Mouse (Mus musculus) embryonic facial prominence, embryonic 15.5 days (tissue): Measurements from ENCODE around the gene F2rl3. TPM values are rescaled to one million over a fixed set of nuclear protein-coding genes. Genes with fewer than 3 reads are reported as not detected.

Experiments
- ATAC-seq: fragments of 200-750 bp; cut with Nextera tagmentation; 2 replicates; pipeline ENCODE4 v1.8.0; 2017; ENCODE audit warnings: low read depth, moderate TSS enrichment; ENCODE audit not compliant: insufficient number of reproducible peaks, low FRiP score, low TSS enrichment
- H3K27ac ChIP-seq: fragments of 300-500 bp; sonication (generic); replicated peaks from 2 replicates; pipeline ENCODE4 v1.5.1; 2015; ENCODE audit warnings: mild to moderate bottlenecking, inconsistent platforms
- H3K27me3 ChIP-seq: fragments of 300-500 bp; sonication (generic); 2 replicates; pipeline ENCODE4 v1.6.1; 2015; ENCODE audit warnings: inconsistent platforms
- H3K36me3 ChIP-seq: fragments of 300-500 bp; sonication (generic); 2 replicates; pipeline ENCODE4 v1.6.1; 2015; ENCODE audit warnings: mild to moderate bottlenecking, inconsistent platforms
- H3K4me1 ChIP-seq: fragments of 300-500 bp; sonication (generic); 2 replicates; pipeline ENCODE4 v1.6.1; 2015; ENCODE audit warnings: inconsistent platforms
- H3K4me2 ChIP-seq: fragments of 300-500 bp; sonication (generic); replicated peaks from 2 replicates; pipeline ENCODE4 v1.6.1; 2015; ENCODE audit warnings: mild to moderate bottlenecking, inconsistent platforms
- H3K4me3 ChIP-seq: fragments of 300-500 bp; sonication (generic); replicated peaks from 2 replicates; pipeline ENCODE4 v1.5.1; 2015; ENCODE audit warnings: mild to moderate bottlenecking, inconsistent platforms
- H3K9ac ChIP-seq: fragments of 300-500 bp; sonication (generic); 2 replicates; pipeline ENCODE4 v1.6.1; 2015; ENCODE audit warnings: inconsistent platforms
- H3K9me3 ChIP-seq: fragments of 300-500 bp; sonication (generic); replicated peaks from 2 replicates; pipeline ENCODE4 v1.6.1; 2016; ENCODE audit warnings: inconsistent platforms
- WGBS: fragments of 180-500 bp; shearing (Covaris S2); methylation state at CpG from one replicate; pipeline ENCODE4 v1.1.7; 2015; 5-methylcytosine and 5-hydroxymethylcytosine counted together
- polyA plus RNA-seq: library from polyadenylated mRNA; unstranded; fragments of >200 nt; fragmentation: Nextera tagmentation; extraction: Ambion mirVana; gene quantifications from 2 replicates; pipeline ENCODE4 v1.2.1, GENCODE M21; 2015

F2rl3 gene
- 1.3 and 1.6 TPM in 2 replicates for polyA plus RNA-seq

DNA sequence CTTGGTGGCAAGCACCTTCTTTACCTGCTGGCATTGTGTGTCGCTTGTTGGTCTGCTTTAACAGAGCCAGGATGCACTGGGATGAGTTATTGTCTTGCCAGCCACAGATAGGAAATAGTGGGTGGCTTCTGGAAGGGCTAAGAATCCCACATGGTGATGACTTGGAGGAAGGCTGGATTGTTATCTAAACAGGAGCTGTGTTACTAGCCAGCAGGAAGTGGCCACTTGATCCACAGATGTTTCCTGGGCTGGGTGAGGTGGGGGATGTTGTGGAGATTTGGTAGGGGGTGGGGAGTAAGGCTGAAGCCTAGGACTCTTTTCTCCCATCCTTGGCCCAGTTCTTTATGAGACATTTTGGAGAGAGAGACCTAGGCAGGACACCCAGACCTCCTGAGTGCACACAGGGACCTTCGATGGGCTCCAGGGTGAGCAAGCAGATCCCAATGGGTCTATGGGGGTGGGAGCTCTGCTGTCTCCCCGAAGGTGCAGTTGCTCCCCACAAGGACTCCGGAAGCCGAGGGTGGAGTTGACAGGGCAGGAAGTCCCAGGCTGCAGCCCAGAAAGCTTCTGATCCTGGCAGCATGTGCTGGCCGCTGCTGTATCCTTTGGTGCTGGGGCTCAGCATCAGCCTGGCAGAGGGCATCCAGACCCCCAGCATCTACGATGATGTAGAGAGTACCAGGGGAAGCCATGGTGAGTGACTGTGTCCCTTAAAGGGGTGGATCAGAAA is at the start of gene F2rl3:
F2rl3 (plus strand) TSS at position 559 of the 730 bp plus-strand sequence.
- Histone ChIP-seq H3K27me3 (no peaks in the 10 kb centered on the region), H3K4me2 (no peak within 1 kb of the TSS), H3K9me3 (no peaks in the 10 kb centered on the region), H3K9ac (no peak within 1 kb of the TSS), H3K4me3 (no peak within 1 kb of the TSS), H3K4me1 (no peaks in the 10 kb centered on the region), H3K27ac (no peak within 1 kb of the TSS), H3K36me3 (peaks cover 29% of the 10 kb centered on the region)
- ATAC-seq: no peak
- WGBS: 68% methylated on average over 7 of the region's 7 CpGs

DNA sequence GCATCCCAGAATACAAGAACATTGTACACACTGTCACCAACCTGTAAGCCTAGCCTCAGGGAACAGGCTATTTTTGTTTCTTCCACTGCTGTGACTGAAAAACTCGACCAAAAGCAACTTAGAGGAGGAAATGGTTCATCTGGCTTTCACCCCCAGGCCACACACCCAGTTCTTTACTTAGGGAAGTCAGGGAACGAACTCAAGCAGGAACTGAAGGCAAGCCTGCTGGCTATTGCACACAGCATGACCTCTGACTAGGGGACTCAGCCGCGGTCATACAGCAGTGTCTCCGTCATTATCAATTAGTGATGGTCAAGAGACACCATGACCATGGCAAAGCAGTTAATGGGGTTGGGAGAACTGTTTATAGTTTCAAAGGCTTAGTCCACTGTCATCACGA is 49.1 kb upstream of the F2rl3 start:
- Histone ChIP-seq H3K4me1 (no peaks in the 10 kb centered on the region), H3K27ac (no peak overlapping the region), H3K27me3 (no peaks in the 10 kb centered on the region), H3K4me2 (no peak overlapping the region), H3K9ac (no peak overlapping the region), H3K9me3 (no peaks in the 10 kb centered on the region), H3K4me3 (no peak overlapping the region), H3K36me3 (no peaks in the 10 kb centered on the region)
- no peak for ATAC-seq
- 21% methylated on average over 6 of the region's 6 CpGs for WGBS

DNA sequence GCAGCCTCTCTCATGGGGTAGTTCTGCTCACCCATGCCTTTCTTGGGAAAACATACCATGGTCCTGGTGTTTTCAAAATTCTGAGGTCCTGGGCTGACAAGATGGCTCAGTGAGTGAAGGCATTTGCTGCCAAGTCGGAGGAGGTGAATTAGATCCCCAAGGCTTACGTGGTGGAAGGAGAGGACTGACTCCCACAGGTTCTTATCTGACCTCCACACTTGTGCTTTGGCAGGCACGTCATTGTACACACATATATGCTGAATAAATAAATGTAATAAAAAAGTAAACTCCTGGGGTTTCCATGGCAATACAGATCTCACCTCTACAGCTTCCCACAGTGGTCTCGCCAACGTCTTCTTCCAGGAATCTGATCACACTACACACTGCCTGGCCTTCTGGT is 45.1 kb upstream of the F2rl3 start:
- Histone ChIP-seq H3K36me3 (no peaks in the 10 kb centered on the region), H3K4me1 (no peaks in the 10 kb centered on the region), H3K9me3 (no peaks in the 10 kb centered on the region), H3K9ac (no peak overlapping the region), H3K4me3 (no peak overlapping the region), H3K27ac (no peak overlapping the region), H3K27me3 (no peaks in the 10 kb centered on the region), H3K4me2 (no peak overlapping the region)
- no peak for ATAC-seq
- 83% methylated on average over 5 of the region's 5 CpGs for WGBS

DNA sequence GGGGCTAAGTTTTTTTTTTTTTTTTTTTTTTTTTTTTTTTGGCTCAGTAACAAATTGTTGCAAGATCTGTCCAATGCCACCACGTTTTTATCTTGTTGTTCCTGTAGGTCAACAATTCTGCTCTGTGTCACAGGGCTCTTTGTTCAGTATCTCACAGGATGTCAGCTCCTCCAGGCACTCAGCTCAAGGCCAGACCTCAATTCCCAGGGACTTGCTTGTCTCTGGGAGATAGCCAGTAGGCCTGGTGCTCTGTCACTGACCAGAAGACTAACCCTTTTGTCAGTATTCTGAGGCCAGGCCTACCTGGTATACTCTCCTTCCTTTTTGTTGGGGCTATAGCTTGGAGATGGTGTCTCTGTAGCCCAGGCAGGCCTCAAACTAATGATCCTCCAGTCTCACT is 41.1 kb upstream of the F2rl3 start:
- no peak overlapping the region for H3K4me2 ChIP-seq
- H3K9ac ChIP-seq: no peak overlapping the region
- H3K27ac ChIP-seq: no peak overlapping the region
- no peaks in the 10 kb centered on the region for H3K9me3 ChIP-seq
- H3K27me3 ChIP-seq: no peaks in the 10 kb centered on the region
- no peak overlapping the region for H3K4me3 ChIP-seq
- 21% methylated on average over 1 of the region's 1 CpGs for WGBS
- ATAC-seq: no peak
- peaks cover 11% of the 10 kb centered on the region for H3K4me1 ChIP-seq
- peaks cover 7% of the 10 kb centered on the region for H3K36me3 ChIP-seq

DNA sequence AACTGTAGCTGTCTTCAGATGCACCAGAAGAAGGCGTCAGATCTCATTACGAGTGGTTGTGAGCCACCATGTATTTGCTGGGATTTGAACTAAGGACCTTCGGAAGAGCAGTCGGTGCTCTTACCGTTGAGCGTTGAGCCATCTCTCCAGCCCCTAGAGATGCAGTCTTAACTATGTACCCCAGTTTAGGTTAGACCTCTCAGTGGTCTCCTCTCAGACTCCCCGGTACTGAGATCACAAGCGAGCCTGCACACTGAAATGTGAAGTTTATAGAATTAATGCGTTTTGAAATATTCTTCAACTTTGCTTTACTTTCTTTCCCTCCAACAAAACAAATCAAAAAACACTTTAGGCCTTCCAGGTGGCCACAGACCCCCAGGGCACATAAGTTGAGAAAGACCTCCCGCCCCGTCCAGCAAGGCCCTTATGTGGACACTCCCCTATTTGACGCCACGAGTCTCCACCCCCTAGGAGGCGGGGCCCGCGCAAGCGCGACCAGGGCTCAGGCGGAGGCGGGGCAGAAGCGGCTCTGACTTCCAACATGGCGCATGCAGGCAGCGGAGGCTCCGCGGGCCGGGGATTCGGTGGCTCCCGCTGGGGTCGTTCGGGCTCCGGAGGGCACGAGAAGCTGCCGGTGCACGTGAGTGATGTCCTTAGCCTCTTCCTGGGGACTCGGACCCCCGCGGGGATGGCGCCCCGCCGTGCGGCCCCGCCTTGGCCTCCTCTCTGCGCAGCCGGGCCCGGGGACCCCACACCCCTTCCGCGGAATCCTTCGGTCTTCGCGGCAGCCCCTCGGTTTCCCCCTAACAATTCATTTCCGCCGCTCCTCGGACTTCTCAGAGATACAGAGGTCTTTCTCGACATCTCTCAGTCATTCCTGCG is 38.7 kb upstream of the F2rl3 start, which contains the start of gene Sin3b:
Sin3b (plus strand) TSS at position 517 of the 882 bp plus-strand sequence.
- Histone ChIP-seq H3K4me3 (peak within 1 kb of the TSS; percentile 72), H3K36me3 (peaks cover 32% of the 10 kb centered on the region), H3K9me3 (no peaks in the 10 kb centered on the region), H3K27me3 (no peaks in the 10 kb centered on the region), H3K9ac (peak within 1 kb of the TSS; percentile 73), H3K4me2 (peak within 1 kb of the TSS; percentile 95), H3K27ac (0 out of 2 replicates have a peak within 1 kb of the TSS, but pooled peaks have one; percentile 19), H3K4me1 (peaks cover 11% of the 10 kb centered on the region)
- WGBS: 14% methylated on average over 53 of the region's 56 CpGs
- peak; percentile 95 for ATAC-seq

DNA sequence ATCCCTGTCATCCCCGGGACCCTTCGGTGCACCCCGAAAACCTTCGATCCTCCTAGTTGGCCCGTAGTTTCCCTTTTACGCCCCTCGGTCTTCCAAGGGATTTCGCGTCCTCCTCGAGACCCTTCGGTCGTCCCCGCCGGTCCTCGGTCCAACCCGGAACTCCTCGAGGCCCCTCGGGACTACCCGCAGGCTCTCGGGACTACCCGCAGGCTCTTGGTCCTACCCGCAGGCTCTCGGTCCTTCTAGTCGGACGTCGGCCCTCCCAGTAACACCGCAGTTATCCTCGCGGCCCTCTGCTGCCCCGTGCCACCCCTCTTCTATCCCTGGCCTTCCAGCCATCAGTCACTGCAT is 38.1 kb upstream of the F2rl3 start:
- Histone ChIP-seq H3K4me2 (peak overlapping the region; percentile 95), H3K36me3 (peaks cover 38% of the 10 kb centered on the region), H3K4me3 (peak overlapping the region; percentile 72), H3K27me3 (no peaks in the 10 kb centered on the region), H3K9me3 (no peaks in the 10 kb centered on the region), H3K9ac (peak overlapping the region; percentile 73), H3K4me1 (peaks cover 11% of the 10 kb centered on the region), H3K27ac (0 out of 2 replicates have a peak overlapping the region, but pooled peaks have one; percentile 19)
- no peak for ATAC-seq
- under 1% methylated on average over 30 of the region's 30 CpGs for WGBS

DNA sequence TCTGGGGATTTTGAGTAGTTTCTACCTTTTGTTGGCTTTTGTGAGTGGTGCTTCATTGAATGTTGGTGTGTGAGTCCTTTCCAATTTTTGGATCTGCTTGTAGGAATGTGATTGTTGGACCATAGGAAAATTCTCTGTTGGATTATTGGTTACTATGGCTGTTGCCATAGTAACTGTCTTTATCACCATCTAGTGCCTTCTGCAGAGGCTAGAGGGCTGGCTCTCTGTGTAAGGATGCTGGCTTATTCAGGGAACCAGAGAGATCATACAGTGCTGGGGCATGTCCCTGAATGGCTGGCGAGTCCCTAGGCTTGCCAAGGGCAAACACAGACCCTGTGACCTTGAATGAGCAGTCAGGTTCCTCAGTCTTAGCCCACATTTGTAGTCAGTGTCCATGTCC is 33.0 kb upstream of the F2rl3 start:
- WGBS: 83% methylated on average over 1 of the region's 1 CpGs
- Histone ChIP-seq H3K27ac (no peak overlapping the region), H3K4me2 (no peak overlapping the region), H3K9me3 (no peaks in the 10 kb centered on the region), H3K27me3 (no peaks in the 10 kb centered on the region), H3K36me3 (peaks cover 86% of the 10 kb centered on the region), H3K9ac (no peak overlapping the region), H3K4me3 (no peak overlapping the region), H3K4me1 (peaks cover 11% of the 10 kb centered on the region)
- ATAC-seq: no peak

DNA sequence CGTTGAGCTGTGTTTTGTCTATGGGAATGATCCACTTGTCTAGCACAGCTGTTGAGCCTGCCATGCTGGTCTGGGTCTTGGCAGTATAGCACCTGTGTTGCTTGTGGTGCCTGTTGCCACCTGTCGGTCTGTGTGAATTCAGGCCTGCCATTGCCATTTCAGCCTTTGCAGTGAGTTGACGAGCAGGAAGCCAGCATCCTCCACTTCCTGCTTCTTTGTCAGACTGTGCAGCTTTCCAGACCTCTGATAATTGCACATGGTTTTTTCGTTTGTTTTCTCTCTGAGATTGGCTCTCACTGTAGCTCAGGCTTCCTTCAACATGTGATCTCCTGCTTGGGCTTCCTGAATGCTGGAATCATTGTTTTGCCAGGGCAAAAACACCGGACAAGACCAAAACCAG is 26.7 kb upstream of the F2rl3 start:
- no peaks in the 10 kb centered on the region for H3K9me3 ChIP-seq
- H3K36me3 ChIP-seq: peaks cover 97% of the 10 kb centered on the region
- H3K4me3 ChIP-seq: no peak overlapping the region
- H3K4me1 ChIP-seq: no peaks in the 10 kb centered on the region
- no peak overlapping the region for H3K9ac ChIP-seq
- H3K4me2 ChIP-seq: no peak overlapping the region
- H3K27ac ChIP-seq: no peak overlapping the region
- no peak for ATAC-seq
- H3K27me3 ChIP-seq: no peaks in the 10 kb centered on the region
- WGBS: 76% methylated on average over 5 of the region's 5 CpGs

DNA sequence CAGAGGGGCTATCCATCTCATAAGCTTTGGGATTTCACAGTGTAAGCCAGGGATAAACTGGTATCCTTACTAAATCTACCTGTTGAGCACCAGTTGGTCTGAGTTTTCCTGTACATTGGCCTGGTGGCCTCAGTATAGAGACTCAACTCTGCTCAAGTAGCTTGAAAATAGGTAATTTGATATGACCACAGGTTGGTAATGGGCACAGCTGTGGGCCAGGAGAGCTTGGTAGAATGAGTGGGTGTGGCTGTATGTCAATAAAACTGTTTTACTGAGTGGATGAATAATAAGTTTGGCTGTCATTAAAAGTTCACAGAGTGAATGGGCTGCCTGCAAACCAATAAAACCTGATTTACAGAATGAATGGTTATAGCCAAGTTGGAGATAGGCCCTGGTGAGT is 24.8 kb upstream of the F2rl3 start:
- no peak overlapping the region for H3K4me2 ChIP-seq
- H3K27ac ChIP-seq: no peak overlapping the region
- no peak for ATAC-seq
- H3K9ac ChIP-seq: no peak overlapping the region
- no peaks in the 10 kb centered on the region for H3K27me3 ChIP-seq
- H3K36me3 ChIP-seq: peaks cover 94% of the 10 kb centered on the region
- H3K4me3 ChIP-seq: no peak overlapping the region
- no peaks in the 10 kb centered on the region for H3K4me1 ChIP-seq
- H3K9me3 ChIP-seq: no peaks in the 10 kb centered on the region

DNA sequence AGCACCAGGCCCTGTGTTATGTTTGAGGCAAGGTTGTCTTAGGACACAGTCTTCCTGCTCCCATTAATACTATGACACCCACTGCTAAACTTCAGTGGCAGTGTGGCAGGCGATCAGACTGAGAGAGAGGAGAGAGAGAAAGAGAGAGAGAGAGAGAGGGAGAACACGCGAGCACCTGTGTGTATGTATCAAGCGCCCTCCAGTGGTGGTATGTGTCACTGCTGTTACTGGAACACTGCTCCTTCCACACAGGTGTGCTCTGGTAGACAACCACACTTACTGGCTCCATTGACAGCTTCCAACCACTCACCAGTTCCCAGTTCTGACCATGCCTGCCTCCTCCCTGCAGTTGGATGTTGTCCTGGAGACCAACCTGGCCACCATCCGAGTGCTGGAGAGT is 15.6 kb upstream of the F2rl3 start:
- Histone ChIP-seq H3K36me3 (peaks cover 100% of the 10 kb centered on the region), H3K27ac (no peak overlapping the region), H3K4me2 (no peak overlapping the region), H3K4me1 (no peaks in the 10 kb centered on the region), H3K4me3 (no peak overlapping the region), H3K9me3 (no peaks in the 10 kb centered on the region), H3K9ac (no peak overlapping the region), H3K27me3 (no peaks in the 10 kb centered on the region)
- 39% methylated on average over 5 of the region's 5 CpGs for WGBS
- ATAC-seq: no peak

DNA sequence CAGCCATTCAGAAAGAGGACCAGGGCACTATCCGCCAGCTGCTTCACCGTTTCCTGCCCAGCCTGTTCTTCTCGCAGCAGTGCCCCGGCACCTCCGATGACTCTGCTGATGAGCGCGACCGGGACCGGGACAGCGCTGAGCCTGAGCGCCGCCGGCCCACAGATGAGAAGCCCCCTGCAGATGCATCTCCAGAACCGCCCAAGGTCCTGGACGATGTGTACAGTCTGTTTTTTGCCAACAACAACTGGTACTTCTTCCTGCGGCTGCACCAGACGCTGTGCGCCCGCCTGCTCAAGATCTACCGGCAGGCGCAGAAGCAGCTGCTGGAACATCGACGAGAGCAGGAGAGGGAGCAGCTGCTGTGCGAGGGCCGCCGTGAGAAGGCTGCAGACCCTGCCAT is 11.8 kb upstream of the F2rl3 start:
- no peak for ATAC-seq
- no peaks in the 10 kb centered on the region for H3K27me3 ChIP-seq
- 92% methylated on average over 26 of the region's 26 CpGs for WGBS
- no peaks in the 10 kb centered on the region for H3K9me3 ChIP-seq
- no peak overlapping the region for H3K27ac ChIP-seq
- H3K4me2 ChIP-seq: no peak overlapping the region
- H3K4me1 ChIP-seq: no peaks in the 10 kb centered on the region
- peaks cover 97% of the 10 kb centered on the region for H3K36me3 ChIP-seq
- H3K9ac ChIP-seq: no peak overlapping the region
- H3K4me3 ChIP-seq: no peak overlapping the region
